Mouse (Mus musculus) cerebellum, adult (tissue): Measurements from ENCODE around the gene Wdtc1.

Experiments used
- ATAC-seq: cut with Nextera tagmentation; 2 replicates; pipeline ENCODE4 v1.9.2; 2017; ENCODE audit warnings: mild to moderate bottlenecking, moderate library complexity, mixed read lengths; ENCODE audit not compliant: insufficient number of reproducible peaks, low FRiP score, low TSS enrichment

Gene Wdtc1

GRCm38 (mm10) chr4:133337833-133338520 is 15.3 kb downstream of the Wdtc1 start:
- ATAC-seq: no peak

- no peak for ATAC-seq
Observed at GRCm38 (mm10) chr4:133333306-133333705, 20.0 kb downstream of the Wdtc1 start.

GRCm38 (mm10) chr4:133330296-133330695 is 23.0 kb downstream of the Wdtc1 start:
- no peak for ATAC-seq

GRCm38 (mm10) chr4:133328129-133328528 is 25.2 kb downstream of the Wdtc1 start:
- ATAC-seq: no peak

- no peak for ATAC-seq
Observed at GRCm38 (mm10) chr4:133319667-133320066, 33.6 kb downstream of the Wdtc1 start.

- ATAC-seq: no peak
Observed at GRCm38 (mm10) chr4:133315991-133316390, 37.3 kb downstream of the Wdtc1 start.

- peak; percentile 40; the same call in 1 of the 2 replicates for ATAC-seq
Observed at GRCm38 (mm10) chr4:133314896-133315295, 38.4 kb downstream of the Wdtc1 start.

GRCm38 (mm10) chr4:133309948-133310347 is 43.3 kb downstream of the Wdtc1 start:
- ATAC-seq: no peak

- ATAC-seq: no peak
Observed at GRCm38 (mm10) chr4:133307331-133307730, 46.0 kb downstream of the Wdtc1 start.

- ATAC-seq: no peak
Observed at GRCm38 (mm10) chr4:133305825-133306224, 47.5 kb downstream of the Wdtc1 start.

- no peak for ATAC-seq
Observed at GRCm38 (mm10) chr4:133304770-133305169, 48.5 kb downstream of the Wdtc1 start.

GRCm38 (mm10) chr4:133302668-133303067 is 50.6 kb downstream of the Wdtc1 start:
- no peak for ATAC-seq

- no peak for ATAC-seq
Observed at GRCm38 (mm10) chr4:133301802-133302201, 51.5 kb downstream of the Wdtc1 start.

GRCm38 (mm10) chr4:133300421-133300820 is 52.9 kb downstream of the Wdtc1 start:
- no peak for ATAC-seq

- no peak for ATAC-seq
Observed at GRCm38 (mm10) chr4:133299701-133300100, 53.6 kb downstream of the Wdtc1 start.

- peak; percentile 46; the same call in 1 of the 2 replicates for ATAC-seq
Observed at GRCm38 (mm10) chr4:133298516-133299365, 54.5 kb downstream of the Wdtc1 start.

GRCm38 (mm10) chr4:133297801-133298238 is 55.5 kb downstream of the Wdtc1 start:
- ATAC-seq: peak; percentile 42; the same call in 1 of the 2 replicates

- ATAC-seq: no peak
Observed at GRCm38 (mm10) chr4:133297360-133297759, 55.9 kb downstream of the Wdtc1 start.

GRCm38 (mm10) chr4:133294084-133294483 is 59.2 kb downstream of the Wdtc1 start:
- ATAC-seq: no peak

GRCm38 (mm10) chr4:133292901-133293843 is 60.1 kb downstream of the Wdtc1 start:
- no peak for ATAC-seq
